Mouse (Mus musculus): ENCODE data around the gene Stk10.

DNA sequence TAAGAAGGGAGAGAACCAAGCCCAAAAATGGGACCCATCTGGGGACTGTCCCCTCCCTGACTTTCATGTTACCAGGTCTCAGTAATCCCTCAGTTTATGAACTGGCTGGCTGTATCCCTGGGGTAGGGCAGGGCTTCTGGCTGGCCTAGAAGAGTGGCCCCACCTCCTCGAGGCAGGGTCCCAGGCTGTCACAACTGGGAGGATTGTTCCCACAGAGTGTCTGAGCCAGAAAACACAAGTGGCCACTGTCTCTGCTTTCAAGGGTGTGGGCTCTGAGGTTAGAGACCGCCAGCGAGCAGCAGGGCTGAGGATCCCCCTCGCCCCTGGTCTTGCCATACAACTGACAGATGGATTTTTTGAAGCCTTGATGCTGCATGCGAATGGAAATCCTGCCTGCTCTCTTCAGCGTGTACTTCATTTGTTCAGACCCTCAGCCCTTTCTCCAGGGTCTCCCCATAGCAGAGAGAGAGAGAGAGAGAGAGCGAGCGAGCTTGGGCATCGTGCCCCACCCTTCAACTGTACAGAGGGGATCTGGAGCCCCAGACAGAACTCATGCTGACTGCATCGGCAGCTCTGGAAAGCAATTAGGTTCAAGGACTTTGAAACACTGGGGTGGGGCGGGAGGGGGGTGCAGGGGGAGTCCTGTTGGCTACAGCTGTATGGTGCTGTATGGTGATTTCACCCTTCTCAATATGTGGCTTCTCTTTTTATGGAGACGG is 18.6 kb downstream of the Stk10 start:
- no peak for TF ChIP-seq POLR2A (IDR thresholded peaks at IDR 0.05; ENCODE audit: insufficient read depth, low read depth, low read length)
- TF ChIP-seq CTCF (IDR thresholded peaks at IDR 0.05): no peak
- TF ChIP-seq EP300 (IDR thresholded peaks at IDR 0.05; ENCODE audit: insufficient read depth, low read depth, low read length): no peak

All from heart, adult 2 months (tissue).